Mouse (Mus musculus): ENCODE measurements around the gene Wnk4. TPM values are rescaled to one million over a fixed set of nuclear protein-coding genes. Genes with fewer than 3 reads are reported as not detected.
A peak's percentile ranks its signal among the peaks of the same experiment; 100 is the strongest.

The Wnk4 gene
- polyA plus RNA-seq, 1 experiment from 2014 or later = 14.4 TPM

GRCm38 (mm10) chr11:101263138-101263988 is 3.0 kb downstream of the Wnk4 start:
- peak overlapping the region; percentile 98; the same call in 1 of the 2 replicates for H3K4me2 ChIP-seq (ENCODE audit: low read length)
- DNase-seq (ENCODE audit: low spot score) (no peak), ATAC-seq (replicated peaks; ENCODE audit: low FRiP score, low TSS enrichment, low read depth) (no peak)
- WGBS = 20% methylated on average over 32 of the region's 32 CpGs
- H3K27ac ChIP-seq (ENCODE audit: low read depth) = no peak overlapping the region
- H3K4me1 ChIP-seq (replicated peaks; ENCODE audit: control insufficient read depth, insufficient read depth, low read length) = peaks cover 45% of the 10 kb centered on the region
- no peaks in the 10 kb centered on the region for H3K9me3 ChIP-seq (ENCODE audit: control insufficient read depth, low read length)
- H3K36me3 ChIP-seq (ENCODE audit: control insufficient read depth, insufficient read depth, low read length) = no peaks in the 10 kb centered on the region; the same call in 1 of the 2 replicates
- H3K27me3 ChIP-seq (replicated peaks; ENCODE audit: control insufficient read depth, insufficient read depth, low read length) = peaks cover 31% of the 10 kb centered on the region
- no peak overlapping the region for H3K9ac ChIP-seq (ENCODE audit: low read length)
- H3K4me3 ChIP-seq (ENCODE audit: low read depth, low read length) = peak overlapping the region; percentile 63; the same call in 1 of the 2 replicates

DNA sequence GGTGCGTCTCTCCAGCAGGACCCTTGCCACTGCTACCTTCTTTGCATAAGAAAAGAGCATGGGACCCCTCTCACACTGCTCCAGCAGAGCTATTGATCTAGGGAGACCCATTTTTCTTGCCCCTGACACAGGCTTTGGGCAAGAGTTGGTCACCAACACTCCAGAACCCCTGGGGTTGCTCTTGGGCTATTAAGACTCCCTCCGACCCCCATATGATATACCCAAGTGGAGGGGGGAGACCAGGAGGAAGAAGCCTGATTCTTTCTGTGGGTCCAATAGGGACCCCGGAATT is 3.6 kb downstream of the Wnk4 start:
- H3K4me1 ChIP-seq (replicated peaks; ENCODE audit: control insufficient read depth, insufficient read depth, low read length) = peaks cover 39% of the 10 kb centered on the region
- no peak overlapping the region for H3K4me2 ChIP-seq (ENCODE audit: low read length)
- H3K36me3 ChIP-seq (ENCODE audit: control insufficient read depth, insufficient read depth, low read length) = no peaks in the 10 kb centered on the region
- ATAC-seq (replicated peaks; ENCODE audit: low FRiP score, low TSS enrichment, low read depth) (no peak), DNase-seq (ENCODE audit: low spot score) (no peak)
- 20% methylated on average over 3 of the region's 3 CpGs for whole genome bisulfite sequencing
- no peaks in the 10 kb centered on the region for H3K9me3 ChIP-seq (ENCODE audit: control insufficient read depth, low read length)
- no peak overlapping the region for H3K9ac ChIP-seq (ENCODE audit: low read length)
- H3K27ac ChIP-seq (ENCODE audit: low read depth) = no peak overlapping the region
- no peak overlapping the region for H3K4me3 ChIP-seq (ENCODE audit: low read depth, low read length)
- H3K27me3 ChIP-seq (replicated peaks; ENCODE audit: control insufficient read depth, insufficient read depth, low read length) = peaks cover 31% of the 10 kb centered on the region

GRCm38 (mm10) chr11:101264954-101265471 is 4.6 kb downstream of the Wnk4 start:
- Histone ChIP-seq H3K27me3 (replicated peaks; ENCODE audit: control insufficient read depth, insufficient read depth, low read length) (peaks cover 31% of the 10 kb centered on the region), H3K36me3 (ENCODE audit: control insufficient read depth, insufficient read depth, low read length) (no peaks in the 10 kb centered on the region), H3K27ac (ENCODE audit: low read depth) (no peak overlapping the region), H3K4me3 (ENCODE audit: low read depth, low read length) (peak overlapping the region; percentile 19), H3K4me1 (replicated peaks; ENCODE audit: control insufficient read depth, insufficient read depth, low read length) (peaks cover 36% of the 10 kb centered on the region), H3K9me3 (ENCODE audit: control insufficient read depth, low read length) (no peaks in the 10 kb centered on the region), H3K4me2 (ENCODE audit: low read length) (peak overlapping the region; percentile 50), H3K9ac (ENCODE audit: low read length) (0 out of 2 replicates have a peak overlapping the region, but pooled peaks have one; percentile 8)
- ATAC-seq (replicated peaks; ENCODE audit: low FRiP score, low TSS enrichment, low read depth) = no peak
- WGBS = 14% methylated on average over 31 of the region's 31 CpGs
- DNase-seq (ENCODE audit: low spot score) = no peak

DNA sequence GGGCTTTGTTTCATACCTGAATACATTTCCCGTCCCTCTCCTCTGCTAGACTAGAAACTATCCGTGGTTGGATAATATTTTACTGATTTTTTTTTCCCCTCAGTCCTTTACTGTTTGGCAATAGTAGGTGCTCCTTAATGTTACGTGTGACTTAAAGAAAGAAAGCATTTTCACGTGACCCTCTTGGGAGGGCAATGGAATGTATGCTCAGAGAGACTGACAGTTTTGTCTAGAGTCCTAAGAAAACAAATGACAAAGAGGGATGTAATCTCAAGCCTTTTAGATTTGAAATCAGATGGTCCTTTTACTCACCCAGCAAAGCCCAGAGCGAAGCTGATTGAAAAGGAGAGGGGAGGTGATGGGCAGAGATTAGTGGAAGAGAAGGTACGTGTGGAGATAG is 5.5 kb downstream of the Wnk4 start:
- Histone ChIP-seq H3K4me2 (ENCODE audit: low read length) (no peak overlapping the region), H3K9ac (ENCODE audit: low read length) (no peak overlapping the region), H3K36me3 (ENCODE audit: control insufficient read depth, insufficient read depth, low read length) (no peaks in the 10 kb centered on the region), H3K4me1 (replicated peaks; ENCODE audit: control insufficient read depth, insufficient read depth, low read length) (peaks cover 36% of the 10 kb centered on the region), H3K27ac (ENCODE audit: low read depth) (no peak overlapping the region), H3K27me3 (replicated peaks; ENCODE audit: control insufficient read depth, insufficient read depth, low read length) (peaks cover 31% of the 10 kb centered on the region), H3K4me3 (ENCODE audit: low read depth, low read length) (no peak overlapping the region), H3K9me3 (ENCODE audit: control insufficient read depth, low read length) (no peaks in the 10 kb centered on the region)
- DNase-seq (ENCODE audit: low spot score) = no peak
- ATAC-seq (replicated peaks; ENCODE audit: low FRiP score, low TSS enrichment, low read depth) = no peak
- 42% methylated on average over 6 of the region's 6 CpGs for WGBS

DNA sequence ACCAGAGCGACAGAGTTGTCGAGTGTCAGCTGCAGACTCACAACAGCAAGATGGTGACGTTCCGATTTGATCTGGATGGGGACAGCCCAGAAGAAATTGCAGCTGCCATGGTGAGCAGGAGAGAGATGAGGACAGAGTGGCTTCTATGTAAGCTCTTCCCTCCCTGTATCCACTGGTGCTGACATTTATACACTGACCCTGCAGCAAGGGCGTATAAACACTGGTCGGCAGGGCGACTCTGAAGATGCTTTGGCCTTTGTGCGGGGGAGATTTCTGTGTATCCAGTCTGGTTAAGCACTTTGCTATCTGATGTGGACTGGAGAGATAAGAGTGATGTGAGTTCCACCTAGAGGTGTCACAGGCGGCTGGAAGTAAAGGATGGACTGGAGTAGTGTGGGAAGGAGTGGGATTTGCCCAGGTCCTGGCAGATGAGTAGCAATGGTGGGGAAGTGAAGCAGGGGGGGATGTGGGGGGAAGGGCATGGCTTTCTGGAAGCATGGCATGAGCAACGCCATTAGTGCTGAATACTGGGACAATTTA is 9.3 kb downstream of the Wnk4 start:
- peaks cover 12% of the 10 kb centered on the region for H3K4me1 ChIP-seq (replicated peaks; ENCODE audit: control insufficient read depth, insufficient read depth, low read length)
- 12% methylated on average over 10 of the region's 10 CpGs for WGBS
- H3K4me2 ChIP-seq (ENCODE audit: low read length) = no peak overlapping the region
- no peak overlapping the region for H3K9ac ChIP-seq (ENCODE audit: low read length)
- 0 out of 2 replicates have a peak, but pooled peaks cover 3% of the 10 kb centered on the region for H3K36me3 ChIP-seq (ENCODE audit: control insufficient read depth, insufficient read depth, low read length)
- DNase-seq (ENCODE audit: low spot score) (peak; percentile 76), ATAC-seq (replicated peaks; ENCODE audit: low FRiP score, low TSS enrichment, low read depth) (no peak)
- H3K27me3 ChIP-seq (replicated peaks; ENCODE audit: control insufficient read depth, insufficient read depth, low read length) = peaks cover 8% of the 10 kb centered on the region
- no peaks in the 10 kb centered on the region for H3K9me3 ChIP-seq (ENCODE audit: control insufficient read depth, low read length)
- no peak overlapping the region for H3K4me3 ChIP-seq (ENCODE audit: low read depth, low read length)
- H3K27ac ChIP-seq (ENCODE audit: low read depth) = no peak overlapping the region

- Histone ChIP-seq H3K27me3 (replicated peaks; ENCODE audit: control insufficient read depth, insufficient read depth, low read length) (no peaks in the 10 kb centered on the region), H3K4me1 (replicated peaks; ENCODE audit: control insufficient read depth, insufficient read depth, low read length) (peaks cover 22% of the 10 kb centered on the region), H3K4me3 (ENCODE audit: low read depth, low read length) (no peak overlapping the region), H3K9ac (ENCODE audit: low read length) (no peak overlapping the region), H3K27ac (ENCODE audit: low read depth) (no peak overlapping the region), H3K9me3 (ENCODE audit: control insufficient read depth, low read length) (no peaks in the 10 kb centered on the region), H3K4me2 (ENCODE audit: low read length) (no peak overlapping the region), H3K36me3 (ENCODE audit: control insufficient read depth, insufficient read depth, low read length) (peaks cover 14% of the 10 kb centered on the region; the same call in 1 of the 2 replicates)
- no peak for ATAC-seq (replicated peaks; ENCODE audit: low FRiP score, low TSS enrichment, low read depth)
- no peak for DNase-seq (ENCODE audit: low spot score)
- WGBS = 85% methylated on average over 3 of the region's 3 CpGs
These were observed 12.1 kb downstream of the Wnk4 start for GRCm38 (mm10) chr11:101272446-101272845.

DNA sequence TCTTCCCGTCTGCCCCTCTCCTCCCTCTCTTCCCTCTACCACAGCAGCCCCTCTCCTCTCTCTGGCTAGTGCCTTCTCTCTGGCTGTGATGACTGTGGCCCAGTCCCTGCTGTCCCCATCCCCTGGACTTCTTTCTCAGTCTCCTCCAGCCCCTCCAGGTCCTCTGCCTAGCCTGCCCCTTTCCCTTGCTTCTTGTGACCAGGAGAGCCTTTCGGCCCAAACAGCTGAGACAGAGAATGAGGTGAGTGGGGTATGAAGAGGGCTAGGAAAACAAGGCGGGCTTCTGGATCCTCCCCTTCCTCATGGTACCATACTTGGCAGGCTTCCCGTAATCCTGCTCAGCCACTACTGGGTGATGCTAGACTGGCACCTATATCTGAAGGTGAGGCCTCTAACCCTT is 14.9 kb downstream of the Wnk4 start:
- H3K36me3 ChIP-seq (ENCODE audit: control insufficient read depth, insufficient read depth, low read length) = peaks cover 14% of the 10 kb centered on the region; the same call in 1 of the 2 replicates
- no peak overlapping the region for H3K4me3 ChIP-seq (ENCODE audit: low read depth, low read length)
- H3K27ac ChIP-seq (ENCODE audit: low read depth) = no peak overlapping the region
- ATAC-seq (replicated peaks; ENCODE audit: low FRiP score, low TSS enrichment, low read depth) (no peak), DNase-seq (ENCODE audit: low spot score) (no peak)
- no peak overlapping the region for H3K9ac ChIP-seq (ENCODE audit: low read length)
- H3K4me2 ChIP-seq (ENCODE audit: low read length) = no peak overlapping the region
- H3K9me3 ChIP-seq (ENCODE audit: control insufficient read depth, low read length) = no peaks in the 10 kb centered on the region
- H3K27me3 ChIP-seq (replicated peaks; ENCODE audit: control insufficient read depth, insufficient read depth, low read length) = no peaks in the 10 kb centered on the region
- H3K4me1 ChIP-seq (replicated peaks; ENCODE audit: control insufficient read depth, insufficient read depth, low read length) = peaks cover 29% of the 10 kb centered on the region
- 71% methylated on average over 4 of the region's 4 CpGs for WGBS

DNA sequence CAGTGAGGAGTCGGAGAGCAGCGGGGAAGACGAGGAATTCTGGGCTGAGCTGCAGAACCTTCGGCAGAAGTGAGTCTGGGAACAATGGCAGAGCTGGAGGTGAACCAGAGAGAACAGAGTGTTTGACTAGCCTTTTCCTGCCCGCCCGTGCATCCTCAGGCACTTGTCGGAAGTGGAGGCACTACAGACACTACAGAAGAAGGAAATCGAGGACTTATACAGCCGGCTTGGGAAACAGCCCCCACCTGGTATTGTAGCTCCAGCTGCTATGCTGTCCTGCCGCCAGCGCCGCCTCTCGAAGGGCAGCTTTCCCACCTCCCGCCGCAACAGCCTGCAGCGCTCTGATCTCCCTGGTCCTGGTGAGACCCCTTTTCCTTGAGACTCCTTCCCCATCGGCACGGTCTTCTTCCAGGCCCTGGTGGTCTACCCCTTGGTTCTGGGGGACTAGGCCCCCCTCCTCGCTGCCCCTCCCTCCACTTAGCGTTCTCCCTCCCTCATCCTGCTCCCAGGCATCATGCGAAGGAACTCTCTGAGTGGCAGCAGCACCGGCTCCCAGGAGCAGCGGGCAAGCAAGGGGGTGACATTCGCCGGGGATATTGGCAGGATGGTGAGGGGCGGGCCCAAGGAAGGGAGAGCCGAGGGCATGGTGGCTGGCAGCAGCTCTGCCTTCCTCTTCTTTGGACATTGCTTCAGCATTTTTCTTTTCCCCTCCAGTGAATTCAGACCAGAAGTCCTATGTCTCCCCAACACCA is 16.1 kb downstream of the Wnk4 start:
- Histone ChIP-seq H3K9me3 (ENCODE audit: control insufficient read depth, low read length) (no peaks in the 10 kb centered on the region), H3K4me3 (ENCODE audit: low read depth, low read length) (no peak overlapping the region), H3K27me3 (replicated peaks; ENCODE audit: control insufficient read depth, insufficient read depth, low read length) (no peaks in the 10 kb centered on the region), H3K4me2 (ENCODE audit: low read length) (peak overlapping the region; percentile 95), H3K27ac (ENCODE audit: low read depth) (no peak overlapping the region), H3K4me1 (replicated peaks; ENCODE audit: control insufficient read depth, insufficient read depth, low read length) (peaks cover 29% of the 10 kb centered on the region), H3K9ac (ENCODE audit: low read length) (no peak overlapping the region), H3K36me3 (ENCODE audit: control insufficient read depth, insufficient read depth, low read length) (peaks cover 14% of the 10 kb centered on the region; the same call in 1 of the 2 replicates)
- 34% methylated on average over 27 of the region's 27 CpGs for WGBS
- DNase-seq (ENCODE audit: low spot score) (no peak), ATAC-seq (replicated peaks; ENCODE audit: low FRiP score, low TSS enrichment, low read depth) (no peak)

All from intestine, embryonic 14.5 days (tissue).